Mouse (Mus musculus) gastrocnemius, adult 2 months (tissue): ENCODE measurements at regions not wholly inside any gene's neighbourhood (a gene's known extent, or its start where the extent isn't known, plus 50 kb on each side); places are given as distances from the start of the nearest gene placed in this dataset.

Source experiments
- DNase-seq: peaks from one replicate; pipeline ENCODE4 v3.0.0; 2022
- H3K27ac ChIP-seq: fragments of 200-600 bp; 2 replicates; pipeline ENCODE4 v1.8.1; 2022; ENCODE audit warnings: mild to moderate bottlenecking
- H3K4me3 ChIP-seq: fragments of 200-600 bp; 2 replicates; pipeline ENCODE4 v1.8.1; 2022; ENCODE audit warnings: mild to moderate bottlenecking, moderate library complexity
- CTCF ChIP-seq: fragments of 200-600 bp; IDR thresholded peaks from 2 replicates; pipeline ENCODE4 v1.8.1; 2022; ENCODE audit warnings: antibody characterized with exemption, mild to moderate bottlenecking, moderate library complexity
- intact Hi-C: fragments of 180-260 bp; cut with DNase I; formaldehyde crosslinking; loops from one replicate; pipeline ENCODE4 v1.15.1; 2025

GRCm38 (mm10) chr9:33389170-33389569 is 753.1 kb downstream of the Ets1 start:
- intact Hi-C loops, result no loop called here
- Histone ChIP-seq H3K27ac (no peak overlapping the region), H3K4me3 (no peak overlapping the region)
- TF ChIP-seq CTCF, result no peak
- DNase-seq, result no peak

GRCm38 (mm10) chr9:33404691-33405090 is 768.7 kb downstream of the Ets1 start:
- Histone ChIP-seq H3K4me3 (no peak overlapping the region), H3K27ac (no peak overlapping the region)
- TF ChIP-seq CTCF, result no peak
- intact Hi-C loops, result no loop called here
- no peak for DNase-seq

GRCm38 (mm10) chr9:33407517-33407916 is 771.5 kb downstream of the Ets1 start:
- no peak overlapping the region for H3K27ac ChIP-seq
- DNase-seq, result no peak
- no peak for TF ChIP-seq CTCF
- no peak overlapping the region for H3K4me3 ChIP-seq
- intact Hi-C loops, result no loop called here

- TF ChIP-seq CTCF, result no peak
- no peak overlapping the region for H3K4me3 ChIP-seq
- H3K27ac ChIP-seq, result no peak overlapping the region
- DNase-seq, result no peak
- intact Hi-C loops, result no loop called here
These were observed 787.8 kb downstream of the Ets1 start for GRCm38 (mm10) chr9:33423781-33424180.

- TF ChIP-seq CTCF, result no peak
- no peak for DNase-seq
- H3K27ac ChIP-seq, result no peak overlapping the region
These were observed 800.4 kb downstream of the Ets1 start for GRCm38 (mm10) chr9:33436459-33436858.

GRCm38 (mm10) chr9:33442266-33442665 is 806.2 kb downstream of the Ets1 start:
- no peak for TF ChIP-seq CTCF
- Histone ChIP-seq H3K27ac (no peak overlapping the region), H3K4me3 (no peak overlapping the region)
- intact Hi-C loops, result no loop called here
- DNase-seq, result no peak

More at GRCm38 (mm10) chr9:33436459-33436858, 800.4 kb downstream of the Ets1 start:
- no peak overlapping the region for H3K4me3 ChIP-seq
- intact Hi-C loops, result no loop called here

GRCm38 (mm10) chr9:33445902-33446301 is 809.9 kb downstream of the Ets1 start:
- H3K27ac ChIP-seq, result no peak overlapping the region
- intact Hi-C loops, result no loop called here
- no peak overlapping the region for H3K4me3 ChIP-seq
- no peak for TF ChIP-seq CTCF
- DNase-seq, result no peak

- intact Hi-C loops, result no loop called here
- Histone ChIP-seq H3K4me3 (no peak overlapping the region), H3K27ac (no peak overlapping the region)
- TF ChIP-seq CTCF, result no peak
- DNase-seq, result no peak
These were observed 839.1 kb downstream of the Ets1 start for GRCm38 (mm10) chr9:33475106-33475505.

GRCm38 (mm10) chr9:33482845-33483540 is 847.0 kb downstream of the Ets1 start:
- intact Hi-C loops, result no loop called here
- DNase-seq, result no peak
- TF ChIP-seq CTCF, result no peak
- Histone ChIP-seq H3K27ac (no peak overlapping the region), H3K4me3 (no peak overlapping the region)

GRCm38 (mm10) chr9:33483541-33483846 is 847.5 kb downstream of the Ets1 start:
- DNase-seq, result no peak
- Histone ChIP-seq H3K27ac (no peak overlapping the region), H3K4me3 (no peak overlapping the region)
- intact Hi-C loops, result no loop called here
- TF ChIP-seq CTCF, result no peak

GRCm38 (mm10) chr9:33533101-33533810 is 897.2 kb downstream of the Ets1 start:
- no peak overlapping the region for H3K27ac ChIP-seq
- no peak for TF ChIP-seq CTCF
- H3K4me3 ChIP-seq, result no peak overlapping the region
- no peak for DNase-seq
- intact Hi-C loops, result no loop called here

DNA sequence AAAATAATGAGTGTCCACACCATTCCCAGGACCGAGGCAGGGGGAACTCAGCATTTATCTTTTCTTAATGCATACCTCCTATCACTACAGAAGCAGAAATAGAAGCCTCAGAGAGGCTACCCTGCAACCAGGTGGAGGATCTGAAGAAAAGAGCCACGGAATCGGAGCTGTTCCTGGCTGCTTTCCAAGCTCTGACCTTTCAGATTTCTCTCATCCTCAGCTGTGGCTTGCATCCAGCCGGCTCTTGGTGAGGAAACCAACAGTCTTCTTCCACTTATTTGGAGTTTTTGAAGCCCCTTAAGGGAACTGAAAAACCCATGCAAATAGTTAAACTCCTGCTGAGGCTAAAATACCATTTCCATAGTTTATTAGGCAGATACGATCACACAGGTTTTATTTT is 907.3 kb downstream of the Ets1 start:
- Histone ChIP-seq H3K4me3 (no peak overlapping the region), H3K27ac (no peak overlapping the region)
- DNase-seq, result peak; percentile 24
- TF ChIP-seq CTCF, result no peak
- intact Hi-C loops, result no loop called here

DNA sequence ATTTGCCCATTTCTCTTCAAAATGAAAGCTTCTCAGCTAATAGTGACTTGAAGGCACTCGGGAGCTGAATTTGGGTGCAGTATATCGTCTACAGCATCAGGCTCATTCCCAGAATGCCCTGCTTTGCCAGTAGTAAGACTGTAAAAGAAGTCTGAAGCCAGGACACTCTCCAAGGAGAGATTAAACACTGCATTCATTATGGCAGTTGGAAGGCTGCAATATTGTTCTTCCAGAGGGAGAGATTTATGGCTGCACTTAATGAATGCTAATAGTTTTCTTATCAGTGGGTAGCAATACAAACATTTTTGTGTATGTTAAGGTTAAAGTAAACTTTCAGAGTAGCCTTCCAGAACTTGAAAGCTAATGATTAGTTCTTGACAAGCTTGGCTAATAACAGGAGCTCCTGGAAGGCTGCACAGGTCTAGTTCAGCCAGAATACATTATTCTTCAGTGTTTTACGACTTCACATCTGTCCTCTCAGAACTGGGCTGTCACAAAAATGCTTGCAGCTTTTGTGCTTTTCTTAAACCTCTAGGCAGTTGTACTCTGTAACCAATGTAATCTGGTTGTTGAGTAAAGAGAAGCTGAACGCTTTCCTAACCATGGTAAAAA is 910.2 kb downstream of the Ets1 start:
- H3K4me3 ChIP-seq, result no peak overlapping the region
- TF ChIP-seq CTCF, result no peak
- DNase-seq, result no peak
- intact Hi-C loops, result no loop called here
- no peak overlapping the region for H3K27ac ChIP-seq
